Mouse (Mus musculus) MEL (cell line): ENCODE measurements at regions not wholly inside any gene's neighbourhood (a gene's known extent, or its start where the extent isn't known, plus 50 kb on each side); places are given as distances from the start of the nearest gene placed in this dataset.
A peak's percentile ranks its signal among the peaks of the same experiment; 100 is the strongest.

Experiments used
- DNase-seq: peaks from one replicate; pipeline ENCODE4 v3.0.0; 2011; ENCODE audit warnings: low read depth, low spot score
- H3K27ac ChIP-seq: 2 replicates; pipeline ENCODE4 v1.5.1; 2012; ENCODE audit warnings: low read depth, mild to moderate bottlenecking, control low read depth, low read length, moderate library complexity; ENCODE audit not compliant: control insufficient read depth
- H3K27me3 ChIP-seq, 2 experiments: fragments of 150-350 bp in 1 of 2; sonication (generic) in 1 of 2; 2 replicates each; pipeline ENCODE4 v1.6.1; 2012; ENCODE audit warnings: low read length in 2 of 2, mild to moderate bottlenecking in 2 of 2, improper control_type of control experiment in 1 of 2, moderate library complexity in 1 of 2; ENCODE audit not compliant: insufficient read depth in 2 of 2, control insufficient read depth in 1 of 2
- H3K36me3 ChIP-seq, 2 experiments: 2 replicates each; pipeline ENCODE4 v1.6.1; 2012 to 2014; ENCODE audit warnings: low read length in 2 of 2, improper control_type of control experiment in 1 of 2, inconsistent platforms in 1 of 2, mild to moderate bottlenecking in 1 of 2; ENCODE audit not compliant: insufficient read depth in 2 of 2, control insufficient read depth in 1 of 2
- H3K4me1 ChIP-seq, 2 experiments: fragments of 150-350 bp in 1 of 2; sonication (generic) in 1 of 2; 2 replicates each; pipeline ENCODE4 v1.6.1; 2012; ENCODE audit warnings: low read length in 2 of 2, improper control_type of control experiment in 1 of 2, mild to moderate bottlenecking in 1 of 2; ENCODE audit not compliant: insufficient read depth in 2 of 2, control insufficient read depth in 1 of 2
- H3K4me3 ChIP-seq, 2 experiments: fragments of 150-350 bp in 1 of 2; sonication (generic) in 1 of 2; 2 replicates each; pipeline ENCODE4 v1.5.1; 2012; ENCODE audit warnings: low read depth in 2 of 2, low read length in 2 of 2, mild to moderate bottlenecking in 2 of 2, moderate library complexity in 2 of 2, control low read depth in 1 of 2, improper control_type of control experiment in 1 of 2; ENCODE audit not compliant: control insufficient read depth in 1 of 2, insufficient read depth in 1 of 2
- H3K79me2 ChIP-seq: 2 replicates; pipeline ENCODE4 v1.6.1; 2012; ENCODE audit warnings: mild to moderate bottlenecking, low read length, moderate library complexity; ENCODE audit not compliant: control insufficient read depth, poor library complexity, insufficient read depth
- H3K9ac ChIP-seq: 2 replicates; pipeline ENCODE4 v1.6.1; 2012; ENCODE audit warnings: low read depth, mild to moderate bottlenecking, control low read depth, low read length, moderate library complexity; ENCODE audit not compliant: control insufficient read depth, poor library complexity, severe bottlenecking
- H3K9me3 ChIP-seq: fragments of 150-350 bp; sonication (generic); replicated peaks from 2 replicates; pipeline ENCODE4 v1.6.1; 2012; ENCODE audit warnings: mild to moderate bottlenecking, low read length, improper control_type of control experiment, moderate library complexity; ENCODE audit not compliant: insufficient read depth
- BHLHE40 ChIP-seq: IDR thresholded peaks from 2 replicates; pipeline ENCODE4 v1.6.1; 2012; ENCODE audit warnings: low read depth, mild to moderate bottlenecking, inconsistent platforms, low read length, improper control_type of control experiment, borderline replicate concordance
- CHD1 ChIP-seq: IDR thresholded peaks from 2 replicates; pipeline ENCODE4 v1.6.1; 2012; ENCODE audit warnings: low read depth, mild to moderate bottlenecking, inconsistent platforms, low read length, improper control_type of control experiment
- E2F4 ChIP-seq: IDR thresholded peaks from 2 replicates; pipeline ENCODE4 v1.6.1; 2011; ENCODE audit warnings: low read depth, low read length, improper control_type of control experiment, borderline replicate concordance
- EP300 ChIP-seq, 2 experiments: IDR thresholded peaks; 2 replicates each; pipeline ENCODE4 v1.6.1; 2011; ENCODE audit warnings: improper control_type of control experiment in 2 of 2, low read length in 2 of 2, low read depth in 1 of 2, mild to moderate bottlenecking in 1 of 2
- GATA1 ChIP-seq: IDR thresholded peaks from 2 replicates; pipeline ENCODE4 v1.6.1; 2011; ENCODE audit warnings: low read depth, low read length, improper control_type of control experiment
- MAX ChIP-seq: IDR thresholded peaks from 2 replicates; pipeline ENCODE4 v1.6.1; 2011; ENCODE audit warnings: low read length, improper control_type of control experiment
- MAZ ChIP-seq: IDR thresholded peaks from 2 replicates; pipeline ENCODE4 v1.6.1; 2012; ENCODE audit warnings: low read depth, mild to moderate bottlenecking, inconsistent platforms, low read length, improper control_type of control experiment
- MXI1 ChIP-seq: IDR thresholded peaks from 2 replicates; pipeline ENCODE4 v1.6.1; 2011; ENCODE audit warnings: mild to moderate bottlenecking, low read depth, low read length, improper control_type of control experiment
- MYC ChIP-seq: IDR thresholded peaks from 2 replicates; pipeline ENCODE4 v1.6.1; 2011; ENCODE audit warnings: low read depth, mild to moderate bottlenecking, low read length, improper control_type of control experiment, moderate library complexity
- NELFE ChIP-seq: IDR thresholded peaks from 2 replicates; pipeline ENCODE4 v1.6.1; 2011; ENCODE audit warnings: low read depth, low read length, improper control_type of control experiment
- NRF1 ChIP-seq: IDR thresholded peaks from 2 replicates; pipeline ENCODE4 v1.6.1; 2014; ENCODE audit warnings: low read depth, mild to moderate bottlenecking, inconsistent platforms, low read length, improper control_type of control experiment, moderate library complexity; ENCODE audit not compliant: poor library complexity, insufficient read depth, severe bottlenecking
- POLR2AphosphoS2 ChIP-seq: IDR thresholded peaks from 2 replicates; pipeline ENCODE4 v1.6.1; 2011; ENCODE audit warnings: low read length, improper control_type of control experiment
- POLR2AphosphoS5 ChIP-seq: IDR thresholded peaks from 2 replicates; pipeline ENCODE4 v1.6.1; 2012; ENCODE audit warnings: low read depth, borderline replicate concordance, mild to moderate bottlenecking, inconsistent platforms, low read length, moderate library complexity, mixed read lengths
- RAD21 ChIP-seq: IDR thresholded peaks from 2 replicates; pipeline ENCODE4 v1.6.1; 2011; ENCODE audit warnings: mild to moderate bottlenecking, low read depth, low read length, improper control_type of control experiment
- RCOR1 ChIP-seq: IDR thresholded peaks from 2 replicates; pipeline ENCODE4 v1.6.1; 2012; ENCODE audit warnings: low read depth, mild to moderate bottlenecking, inconsistent platforms, low read length, improper control_type of control experiment
- SIN3A ChIP-seq: IDR thresholded peaks from 2 replicates; pipeline ENCODE4 v1.6.1; 2012; ENCODE audit warnings: low read length, improper control_type of control experiment, inconsistent platforms
- TAL1 ChIP-seq: IDR thresholded peaks from 2 replicates; pipeline ENCODE4 v1.6.1; 2012; ENCODE audit warnings: mild to moderate bottlenecking, inconsistent platforms, low read length, moderate library complexity, mixed read lengths
- TBP ChIP-seq: IDR thresholded peaks from 2 replicates; pipeline ENCODE4 v1.8.0; 2011; ENCODE audit warnings: low read depth, low read length, improper control_type of control experiment
- TCF12 ChIP-seq: IDR thresholded peaks from 2 replicates; pipeline ENCODE4 v1.6.1; 2014; ENCODE audit warnings: low read depth, mild to moderate bottlenecking, inconsistent platforms, low read length, improper control_type of control experiment, moderate library complexity

DNA sequence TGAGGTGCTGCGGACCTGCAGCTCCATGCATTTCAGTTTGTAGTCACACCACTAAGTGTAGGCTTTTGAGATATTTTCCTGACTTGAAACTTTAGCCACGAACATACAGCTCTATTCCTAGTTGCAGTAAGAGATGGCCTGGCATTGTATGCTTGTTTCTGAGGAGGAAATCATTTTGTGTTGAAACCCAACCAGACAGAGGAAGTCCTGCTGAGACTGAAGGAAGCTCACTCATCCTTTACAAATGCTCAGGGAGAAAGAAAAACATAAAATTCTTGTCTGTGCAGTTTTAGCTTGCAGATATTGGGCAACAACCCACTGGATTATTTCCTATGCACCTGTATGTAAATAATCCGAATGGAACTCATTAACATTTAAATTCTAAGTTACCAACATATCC lies 495.5 kb downstream of the Nova1 start:
- TF ChIP-seq TBP (no peak), MAZ (no peak), SIN3A (no peak), TCF12 (no peak), POLR2AphosphoS2 (no peak), GATA1 (no peak), MAX (no peak), BHLHE40 (no peak), MYC (no peak), RCOR1 (no peak), NELFE (no peak), NRF1 (no peak), E2F4 (no peak), POLR2AphosphoS5 (no peak), MXI1 (no peak), TAL1 (no peak)
- no peaks in the 10 kb centered on the region for H3K4me1 ChIP-seq
- no peak overlapping the region for H3K9ac ChIP-seq
- H3K9me3 ChIP-seq = no peaks in the 10 kb centered on the region
- no peaks in the 10 kb centered on the region for H3K36me3 ChIP-seq
- H3K27ac ChIP-seq = no peak overlapping the region
- no peaks in the 10 kb centered on the region for H3K27me3 ChIP-seq
- no peak overlapping the region for H3K4me3 ChIP-seq
- DNase-seq = no peak
- no peaks in the 10 kb centered on the region for H3K79me2 ChIP-seq

DNA sequence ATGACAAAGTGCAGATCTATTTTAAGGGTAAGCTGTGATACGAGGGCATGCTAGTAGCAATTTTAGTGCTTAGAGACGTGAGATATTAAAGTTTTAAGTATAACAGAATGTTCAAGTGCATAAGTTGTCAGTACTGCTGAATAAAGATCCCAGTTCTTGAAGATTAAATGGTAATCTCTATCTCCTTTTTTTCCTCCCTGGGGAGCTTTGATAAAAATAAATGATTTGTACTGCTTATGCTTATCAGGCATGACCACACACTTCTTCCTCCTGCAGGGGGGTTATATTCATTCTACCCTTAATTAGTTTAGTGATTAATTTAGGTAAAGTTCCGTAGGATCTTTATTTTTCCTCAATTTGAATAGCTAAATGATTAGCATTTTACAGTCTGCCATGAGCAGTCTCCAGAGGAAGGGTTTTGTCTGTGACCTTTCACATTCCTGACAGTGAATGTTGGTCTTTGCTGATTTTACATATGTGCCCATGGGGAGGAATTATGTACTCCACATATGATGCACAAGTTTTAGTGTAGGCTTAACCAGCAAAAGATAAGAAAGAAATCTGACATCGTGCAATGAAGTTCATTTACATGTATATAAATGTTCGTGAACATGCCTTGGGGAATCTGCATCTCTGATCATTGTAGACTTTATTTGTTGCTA lies 515.5 kb downstream of the Nova1 start:
- Histone ChIP-seq H3K9ac (no peak overlapping the region), H3K27ac (no peak overlapping the region), H3K4me1 (peaks cover 0 to 2% of the 10 kb centered on the region in 2 experiments; a peak in 1 of 4 replicates)
- TF ChIP-seq RCOR1 (peak; percentile 59; the same call in 1 of the 2 replicates), TCF12 (peak; percentile 75; the same call in 1 of the 2 replicates), CHD1 (no peak), RAD21 (no peak), EP300 (IDR thresholded peaks at IDR 0.05; ENCODE audit: low read depth in 1 of 2, low read length in 2 of 2) (peak in 1 of 2 experiments; percentile 49; a peak in 1 of 4 replicates), SIN3A (no peak)
- TF ChIP-seq, all 39 proteins: peak for 3
- Histone ChIP-seq H3K36me3 (peaks cover 0 to 8% of the 10 kb centered on the region in 2 experiments; a peak in 2 of 4 replicates), H3K9me3 (no peaks in the 10 kb centered on the region), H3K79me2 (no peaks in the 10 kb centered on the region), H3K4me3 (no peak overlapping the region), H3K27me3 (no peaks in the 10 kb centered on the region)
- no peak for DNase-seq
